Mouse (Mus musculus) limb, embryonic 12.5 days (tissue): ENCODE data around the gene Dnajc11. TPM values are rescaled to one million over a fixed set of nuclear protein-coding genes. Genes with fewer than 3 reads are reported as not detected.

Experiments
- ATAC-seq: fragments of 200-750 bp; cut with Nextera tagmentation; 2 replicates; pipeline ENCODE4 v1.8.0; 2017; ENCODE audit warnings: low read depth, moderate TSS enrichment; ENCODE audit not compliant: insufficient number of reproducible peaks, insufficient read depth, low FRiP score, low TSS enrichment
- H3K27ac ChIP-seq: fragments of 300-500 bp; sonication (generic); 2 replicates; pipeline ENCODE4 v1.5.1; 2016; ENCODE audit warnings: mild to moderate bottlenecking, moderate library complexity
- H3K27me3 ChIP-seq: fragments of 300-500 bp; sonication (generic); 2 replicates; pipeline ENCODE4 v1.6.1; 2016; ENCODE audit warnings: mild to moderate bottlenecking, moderate library complexity
- H3K36me3 ChIP-seq: fragments of 300-500 bp; sonication (generic); 2 replicates; pipeline ENCODE4 v1.6.1; 2016; ENCODE audit warnings: mild to moderate bottlenecking, moderate library complexity
- H3K4me1 ChIP-seq: fragments of 300-500 bp; sonication (generic); replicated peaks from 2 replicates; pipeline ENCODE4 v1.6.1; 2016
- H3K4me2 ChIP-seq: fragments of 300-500 bp; sonication (generic); 2 replicates; pipeline ENCODE4 v1.6.1; 2016; ENCODE audit warnings: mild to moderate bottlenecking, moderate library complexity
- H3K4me3 ChIP-seq: fragments of 300-500 bp; sonication (generic); replicated peaks from 2 replicates; pipeline ENCODE4 v1.5.1; 2016; ENCODE audit warnings: mild to moderate bottlenecking
- H3K9ac ChIP-seq: fragments of 300-500 bp; sonication (generic); replicated peaks from 2 replicates; pipeline ENCODE4 v1.6.1; 2016; ENCODE audit warnings: mild to moderate bottlenecking, moderate library complexity
- H3K9me3 ChIP-seq: fragments of 300-500 bp; sonication (generic); 2 replicates; pipeline ENCODE4 v1.6.1; 2016; ENCODE audit warnings: mild to moderate bottlenecking, moderate library complexity
- WGBS: fragments of 180-500 bp; shearing (Covaris S2); methylation state at CpG from one replicate; pipeline ENCODE4 v1.1.7; 2016; 5-methylcytosine and 5-hydroxymethylcytosine counted together
- polyA plus RNA-seq: library from polyadenylated mRNA; unstranded; fragments of >200 nt; fragmentation: Nextera tagmentation; extraction: Ambion mirVana; gene quantifications from 2 replicates; pipeline ENCODE4 v1.2.1, GENCODE M21; 2016

Gene Dnajc11
- polyA plus RNA-seq, 1 experiment from 2014 or later: 93.3 TPM

DNA sequence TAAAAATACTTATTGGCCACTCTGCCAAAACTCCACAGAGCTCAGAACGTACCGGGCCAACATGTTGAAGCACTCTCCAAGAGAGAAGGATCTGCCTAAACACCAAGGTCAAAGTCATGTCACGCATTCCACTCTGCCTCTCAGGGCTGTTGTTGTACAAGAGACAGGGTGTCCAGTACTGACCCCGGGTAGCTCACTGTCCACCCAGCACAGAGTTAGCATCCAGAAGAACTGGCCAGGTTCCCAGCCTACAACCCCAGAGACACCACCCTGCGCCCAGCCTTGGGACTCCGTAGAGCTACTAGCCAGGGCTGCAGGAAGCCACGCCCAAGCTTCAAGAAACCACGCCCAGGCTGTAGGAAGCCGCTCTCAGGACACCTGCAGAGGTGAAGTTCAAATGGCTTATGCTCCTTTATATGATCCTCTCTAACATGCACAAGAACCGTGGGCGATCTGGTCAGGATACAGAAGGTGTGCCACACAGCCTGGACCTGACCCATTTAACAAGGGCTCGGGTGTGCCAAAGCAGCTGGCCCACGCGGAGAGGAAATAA, 30.7 kb upstream of the Dnajc11 start:
- no peak overlapping the region for H3K4me2 ChIP-seq
- no peaks in the 10 kb centered on the region for H3K9me3 ChIP-seq
- peaks cover 17% of the 10 kb centered on the region for H3K27me3 ChIP-seq
- H3K9ac ChIP-seq: no peak overlapping the region
- H3K27ac ChIP-seq: no peak overlapping the region
- no peaks in the 10 kb centered on the region for H3K36me3 ChIP-seq
- no peak for ATAC-seq
- H3K4me1 ChIP-seq: no peaks in the 10 kb centered on the region
- no peak overlapping the region for H3K4me3 ChIP-seq
- WGBS: 55% methylated on average over 14 of the region's 14 CpGs

DNA sequence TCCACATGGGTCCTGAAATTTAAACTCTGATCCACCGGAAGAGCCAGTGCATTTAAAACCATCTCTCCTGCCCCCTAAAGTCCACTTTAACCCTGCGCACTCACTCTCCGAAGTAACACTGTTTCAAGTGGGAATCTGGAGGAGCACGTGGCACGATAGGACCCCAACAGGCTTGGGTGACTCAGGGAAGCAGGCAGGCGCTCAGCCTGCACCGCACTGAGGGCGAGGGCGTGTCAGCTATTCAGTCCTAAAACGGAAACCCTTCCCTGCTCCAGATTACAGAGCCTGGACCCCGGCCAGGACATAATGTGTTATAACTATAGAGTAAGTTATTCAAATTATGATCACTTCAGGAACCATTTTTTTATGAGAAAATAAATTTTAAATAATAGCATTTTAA, 29.4 kb upstream of the Dnajc11 start:
- Histone ChIP-seq H3K27ac (no peak overlapping the region), H3K4me2 (no peak overlapping the region), H3K9me3 (no peaks in the 10 kb centered on the region), H3K9ac (no peak overlapping the region), H3K27me3 (peaks cover 21% of the 10 kb centered on the region), H3K4me3 (no peak overlapping the region), H3K36me3 (no peaks in the 10 kb centered on the region), H3K4me1 (peaks cover 4% of the 10 kb centered on the region; the same call in 1 of the 2 replicates)
- ATAC-seq: no peak
- 62% methylated on average over 11 of the region's 11 CpGs for WGBS

DNA sequence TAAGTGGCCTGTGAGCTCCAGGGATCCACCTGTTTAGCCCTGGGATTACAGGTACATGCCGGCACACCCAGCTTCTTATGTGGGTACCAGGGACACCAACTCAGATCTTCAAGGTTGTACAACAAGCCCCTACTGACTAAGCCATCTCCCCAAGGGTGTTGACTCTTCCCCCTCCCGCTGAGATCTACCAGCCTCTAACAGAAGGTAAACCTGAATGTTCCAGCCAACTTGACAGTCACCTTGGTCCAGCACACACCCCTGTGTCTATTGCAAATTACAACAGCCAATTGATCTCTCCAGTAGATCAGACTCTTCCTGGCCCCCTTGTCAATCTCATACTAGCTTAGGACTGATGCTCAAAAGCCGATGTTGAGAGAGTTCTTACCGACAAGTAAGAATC, 27.9 kb upstream of the Dnajc11 start:
- Histone ChIP-seq H3K4me3 (no peak overlapping the region), H3K9me3 (no peaks in the 10 kb centered on the region), H3K4me2 (no peak overlapping the region), H3K9ac (no peak overlapping the region), H3K27ac (no peak overlapping the region), H3K27me3 (peaks cover 21% of the 10 kb centered on the region), H3K4me1 (peaks cover 4% of the 10 kb centered on the region; the same call in 1 of the 2 replicates), H3K36me3 (no peaks in the 10 kb centered on the region)
- 69% methylated on average over 4 of the region's 4 CpGs for WGBS
- no peak for ATAC-seq

DNA sequence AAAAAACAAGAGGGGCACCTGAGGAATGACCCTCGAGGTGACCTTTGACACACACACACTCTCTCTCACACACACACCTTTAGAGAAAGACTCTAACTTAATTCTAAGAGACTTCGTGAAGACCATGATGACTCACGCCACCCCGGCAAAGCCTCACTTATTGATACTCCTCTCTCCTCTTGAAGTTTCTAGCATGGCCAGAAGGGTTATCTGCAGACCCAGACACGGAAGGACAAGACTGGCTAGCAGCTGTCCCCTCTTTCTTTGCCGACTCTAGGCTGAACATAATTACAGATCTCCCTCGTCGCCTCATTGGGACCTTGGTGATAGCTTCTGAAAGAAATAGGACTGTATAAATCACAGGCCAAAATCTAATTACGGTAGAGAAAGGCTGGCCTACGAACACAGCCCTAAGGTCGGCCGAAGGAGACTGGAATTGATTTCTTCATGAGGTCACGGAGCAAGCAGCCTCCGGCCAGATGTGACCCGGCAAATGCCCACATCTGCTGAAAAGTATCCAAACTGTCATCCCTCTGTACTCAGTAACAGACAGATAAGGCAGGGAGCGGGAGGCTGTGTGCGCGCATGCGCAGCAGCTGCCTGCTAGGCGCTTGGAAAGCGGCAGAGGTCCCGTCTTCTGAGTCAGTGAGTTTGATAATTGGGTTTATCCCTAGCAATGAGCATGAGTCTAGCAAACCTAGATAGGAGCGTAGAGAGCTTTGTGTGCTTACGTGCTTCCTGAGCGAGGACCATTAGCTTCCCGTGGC, 25.7 kb upstream of the Dnajc11 start:
- H3K27ac ChIP-seq: no peak overlapping the region
- peaks cover 16% of the 10 kb centered on the region for H3K27me3 ChIP-seq
- H3K4me1 ChIP-seq: peaks cover 4% of the 10 kb centered on the region; the same call in 1 of the 2 replicates
- no peaks in the 10 kb centered on the region for H3K9me3 ChIP-seq
- H3K4me3 ChIP-seq: no peak overlapping the region
- H3K4me2 ChIP-seq: peak overlapping the region; percentile 34
- no peaks in the 10 kb centered on the region for H3K36me3 ChIP-seq
- no peak overlapping the region for H3K9ac ChIP-seq
- ATAC-seq: no peak
- WGBS: 48% methylated on average over 26 of the region's 26 CpGs

DNA sequence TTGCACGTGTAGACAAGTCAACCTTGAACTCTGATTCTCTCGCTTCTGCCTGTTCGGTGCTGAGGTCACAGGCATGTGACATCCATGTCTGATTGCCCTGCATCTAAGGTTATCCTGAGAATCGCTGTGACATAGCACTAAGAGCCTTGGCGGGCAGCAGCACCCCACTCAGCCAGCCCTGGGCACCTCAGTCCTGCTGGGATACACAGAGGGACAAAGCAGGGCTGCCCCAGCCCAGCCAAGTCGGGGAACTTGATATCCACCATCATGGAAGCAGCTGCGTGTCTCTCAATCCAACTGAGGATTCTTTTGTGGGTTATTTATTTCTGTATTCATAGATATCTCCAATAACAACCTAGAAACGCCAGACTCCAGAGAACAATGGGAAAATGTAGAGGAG, 24.7 kb upstream of the Dnajc11 start:
- Histone ChIP-seq H3K27ac (no peak overlapping the region), H3K4me1 (peaks cover 4% of the 10 kb centered on the region; the same call in 1 of the 2 replicates), H3K9me3 (no peaks in the 10 kb centered on the region), H3K9ac (no peak overlapping the region), H3K27me3 (peaks cover 15% of the 10 kb centered on the region), H3K4me2 (no peak overlapping the region), H3K36me3 (no peaks in the 10 kb centered on the region), H3K4me3 (no peak overlapping the region)
- 78% methylated on average over 8 of the region's 8 CpGs for WGBS
- no peak for ATAC-seq

DNA sequence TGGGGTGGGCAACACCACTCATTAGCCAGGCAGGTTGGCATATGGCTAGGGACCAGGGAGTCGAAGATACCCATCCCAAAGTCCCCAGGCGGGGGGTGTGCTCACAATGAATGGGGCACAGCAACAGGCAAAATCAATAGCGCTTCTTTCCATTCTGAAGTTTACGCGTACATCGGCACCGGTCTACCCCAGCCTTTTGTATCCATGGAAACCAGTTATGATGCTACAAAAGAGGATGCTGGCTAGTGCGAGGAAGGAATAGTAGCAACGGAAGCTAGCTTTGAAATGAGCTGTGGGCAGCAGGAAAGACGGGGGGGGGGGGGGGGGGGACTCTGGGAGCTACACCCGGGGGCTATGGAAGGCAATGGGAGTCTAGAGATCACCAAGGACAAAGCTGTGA, 17.2 kb upstream of the Dnajc11 start:
- Histone ChIP-seq H3K36me3 (no peaks in the 10 kb centered on the region), H3K27me3 (no peaks in the 10 kb centered on the region), H3K27ac (no peak overlapping the region), H3K4me2 (no peak overlapping the region), H3K9ac (no peak overlapping the region), H3K4me3 (no peak overlapping the region), H3K9me3 (no peaks in the 10 kb centered on the region), H3K4me1 (peaks cover 9% of the 10 kb centered on the region; the same call in 1 of the 2 replicates)
- no peak for ATAC-seq
- whole genome bisulfite sequencing: 86% methylated on average over 11 of the region's 11 CpGs

DNA sequence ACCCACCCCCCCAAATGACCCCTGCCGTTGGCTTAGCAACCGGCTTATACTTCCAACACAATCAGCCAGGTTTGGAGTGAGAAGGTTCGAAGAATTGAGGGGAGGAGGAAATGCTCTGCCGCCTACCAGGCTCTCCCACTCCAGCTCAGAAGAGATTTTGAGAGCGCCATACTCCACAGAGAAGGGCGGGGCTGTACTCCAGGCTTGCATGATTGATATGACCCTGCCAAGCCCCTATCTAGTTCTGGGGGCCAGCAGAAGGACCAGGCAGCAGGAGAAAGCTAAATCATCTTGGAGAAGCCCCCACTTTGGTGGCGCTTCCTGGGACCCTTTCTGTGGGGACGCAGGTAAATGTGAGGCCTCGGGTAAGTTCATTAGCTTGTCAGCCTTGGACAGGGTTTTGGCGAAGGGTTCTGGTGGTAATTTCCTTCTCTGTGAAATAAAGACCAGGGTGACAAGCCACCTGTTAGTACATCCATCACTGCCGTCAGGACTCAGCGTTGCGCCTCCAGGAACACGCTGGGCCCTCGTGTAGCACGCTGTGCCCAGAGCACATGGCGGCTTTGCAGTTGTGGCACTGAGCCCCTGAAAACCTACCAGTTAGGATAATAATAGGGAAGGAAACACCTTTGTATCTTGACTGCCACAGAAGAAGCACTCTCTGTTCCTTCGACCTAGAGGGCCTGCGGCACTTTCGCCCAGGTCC, 14.2 kb upstream of the Dnajc11 start:
- no peaks in the 10 kb centered on the region for H3K27me3 ChIP-seq
- peak overlapping the region; percentile 57; the same call in 1 of the 2 replicates for H3K4me2 ChIP-seq
- 0 out of 2 replicates have a peak overlapping the region, but pooled peaks have one; percentile 29 for H3K4me3 ChIP-seq
- no peak overlapping the region for H3K27ac ChIP-seq
- H3K36me3 ChIP-seq: no peaks in the 10 kb centered on the region
- H3K9ac ChIP-seq: peak overlapping the region; percentile 45; the same call in 1 of the 2 replicates
- H3K9me3 ChIP-seq: peaks cover 6% of the 10 kb centered on the region; the same call in 1 of the 2 replicates
- WGBS: 58% methylated on average over 20 of the region's 20 CpGs
- peaks cover 9% of the 10 kb centered on the region; the same call in 1 of the 2 replicates for H3K4me1 ChIP-seq
- no peak for ATAC-seq

DNA sequence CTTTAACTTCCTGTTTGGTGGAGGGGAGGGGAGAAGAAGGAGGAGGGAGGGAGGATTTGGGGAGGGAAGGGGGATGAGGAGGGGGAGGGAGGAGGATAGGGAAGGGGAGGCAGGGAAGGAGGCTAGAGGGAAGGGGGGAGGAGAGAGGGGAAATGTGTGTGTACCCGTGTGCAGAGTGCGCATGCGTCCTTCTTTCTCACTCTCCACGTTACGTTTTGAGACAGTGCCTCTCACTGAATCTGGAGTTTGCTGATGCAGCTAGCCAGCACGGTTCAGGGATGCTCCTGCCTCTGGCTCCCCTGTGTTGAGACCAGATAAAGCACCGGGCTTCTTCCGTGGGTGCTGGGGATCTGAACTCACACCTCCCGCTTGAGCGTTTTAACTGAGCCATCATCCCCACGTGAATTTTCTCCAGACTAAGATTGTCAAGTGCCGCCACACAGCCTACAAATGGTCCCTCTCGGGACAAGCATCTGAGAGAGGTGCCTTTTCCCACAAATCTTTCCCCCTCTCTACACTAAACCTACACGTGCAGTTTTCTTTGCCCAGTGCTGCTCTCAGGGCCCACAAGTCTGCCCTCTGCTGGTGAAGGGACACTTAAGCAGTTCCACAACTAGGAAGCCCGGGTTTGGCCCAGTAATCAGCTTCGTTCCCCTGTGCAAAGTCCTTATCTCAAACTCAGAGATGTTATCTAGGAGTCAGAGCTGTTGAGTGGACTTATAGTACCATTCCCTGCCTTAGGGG, 13.4 kb upstream of the Dnajc11 start:
- peak overlapping the region; percentile 57 for H3K4me2 ChIP-seq
- no peaks in the 10 kb centered on the region for H3K36me3 ChIP-seq
- H3K9ac ChIP-seq: peak overlapping the region; percentile 45
- peak overlapping the region; percentile 29 for H3K4me3 ChIP-seq
- peaks cover 6% of the 10 kb centered on the region; the same call in 1 of the 2 replicates for H3K9me3 ChIP-seq
- no peaks in the 10 kb centered on the region for H3K27me3 ChIP-seq
- ATAC-seq: peak; percentile 71; the same call in 1 of the 2 replicates
- no peak overlapping the region for H3K27ac ChIP-seq
- WGBS: 22% methylated on average over 16 of the region's 16 CpGs
- peaks cover 9% of the 10 kb centered on the region; the same call in 1 of the 2 replicates for H3K4me1 ChIP-seq

DNA sequence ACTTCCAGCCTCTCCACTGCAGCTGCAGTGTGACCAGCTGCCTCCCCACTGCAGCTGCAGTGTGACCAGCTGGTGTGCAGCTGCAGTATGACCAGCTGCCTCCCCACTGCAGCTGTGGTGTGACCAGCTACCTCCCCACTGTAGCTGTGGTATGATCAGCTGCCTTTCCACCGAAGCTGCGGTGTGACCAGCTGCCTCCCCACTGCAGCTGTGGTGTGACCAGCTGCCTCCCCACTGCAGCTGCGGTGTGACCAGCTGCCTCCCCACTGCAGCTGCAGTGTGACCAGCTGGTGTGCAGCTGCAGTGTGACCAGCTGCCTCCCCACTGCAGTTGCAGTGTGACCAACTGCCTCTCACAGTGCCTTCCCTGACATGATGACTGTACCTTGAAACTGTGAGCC, 11.4 kb upstream of the Dnajc11 start:
- 84% methylated on average over 3 of the region's 3 CpGs for WGBS
- Histone ChIP-seq H3K27me3 (no peaks in the 10 kb centered on the region), H3K4me2 (no peak overlapping the region), H3K9ac (no peak overlapping the region), H3K4me3 (no peak overlapping the region), H3K36me3 (no peaks in the 10 kb centered on the region), H3K27ac (no peak overlapping the region), H3K9me3 (peaks cover 6% of the 10 kb centered on the region; the same call in 1 of the 2 replicates), H3K4me1 (peaks cover 9% of the 10 kb centered on the region; the same call in 1 of the 2 replicates)
- ATAC-seq: no peak

DNA sequence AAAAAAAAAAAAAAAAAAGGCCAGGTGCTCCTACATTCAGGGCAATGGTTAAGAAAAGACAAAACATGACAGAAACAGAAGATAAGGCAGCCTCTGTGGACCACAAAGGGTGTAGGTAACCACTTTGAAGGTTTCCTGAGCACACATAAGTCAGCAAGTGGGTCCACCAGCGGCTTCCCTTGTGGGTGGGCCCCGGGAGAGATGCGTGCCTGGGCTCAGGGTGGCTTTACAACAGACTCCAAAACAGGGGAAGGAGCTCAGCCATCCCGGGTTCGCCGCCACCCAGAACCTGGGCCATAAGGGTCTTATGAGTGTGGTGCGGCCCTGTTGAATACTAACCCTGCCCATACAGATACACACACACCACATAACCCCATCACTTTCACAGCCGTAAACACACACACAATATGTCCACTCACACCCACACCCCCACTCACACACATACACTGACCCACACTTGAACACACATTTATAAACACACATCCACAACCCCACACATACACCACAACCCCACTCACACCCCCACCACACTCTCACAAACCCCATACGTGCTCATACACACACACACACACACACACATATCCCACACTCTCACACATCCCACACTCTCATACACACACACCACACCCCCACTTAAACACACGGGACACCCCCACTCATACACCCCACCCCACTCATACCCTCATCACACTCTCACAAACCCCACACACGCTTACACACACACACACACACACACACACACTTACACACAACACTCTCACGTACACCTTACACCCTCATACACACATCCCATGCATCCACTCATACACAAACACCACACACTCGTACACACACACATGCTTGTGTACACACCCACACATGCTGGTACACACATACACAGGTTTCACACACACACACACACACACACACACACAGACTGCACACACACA, 651 bp upstream of the Dnajc11 start:
- H3K27ac ChIP-seq: peak overlapping the region; percentile 41; the same call in 1 of the 2 replicates
- H3K4me2 ChIP-seq: peak overlapping the region; percentile 85
- H3K4me1 ChIP-seq: peaks cover 21% of the 10 kb centered on the region
- peaks cover 4% of the 10 kb centered on the region; the same call in 1 of the 2 replicates for H3K36me3 ChIP-seq
- H3K9me3 ChIP-seq: no peaks in the 10 kb centered on the region
- no peak overlapping the region for H3K9ac ChIP-seq
- no peaks in the 10 kb centered on the region for H3K27me3 ChIP-seq
- WGBS: 81% methylated on average over 13 of the region's 13 CpGs
- peak overlapping the region; percentile 100 for H3K4me3 ChIP-seq
- peak; percentile 78 for ATAC-seq
